Mouse (Mus musculus): ENCODE results near the gene Abcd1. TPM values are rescaled to one million over a fixed set of nuclear protein-coding genes. Genes with fewer than 3 reads are reported as not detected.

Abcd1 gene
- polyA plus RNA-seq, 1 experiment from 2014 or later, result 12.3 TPM

- H3K9ac ChIP-seq (ENCODE audit: low read depth, low read length), result no peak overlapping the region
- H3K4me1 ChIP-seq (replicated peaks; ENCODE audit: insufficient read depth, low read length), result no peaks in the 10 kb centered on the region
- TF ChIP-seq CTCF (IDR thresholded peaks at IDR 0.05; ENCODE audit: low read depth), result no peak
- no peak for ATAC-seq (replicated peaks; ENCODE audit: low FRiP score, low read depth)
- 90% methylated on average over 4 of the region's 4 CpGs for WGBS
- H3K4me2 ChIP-seq (ENCODE audit: low read length), result no peak overlapping the region
- no peaks in the 10 kb centered on the region for H3K9me3 ChIP-seq (replicated peaks; ENCODE audit: low read length)
- no peak for DNase-seq (ENCODE audit: low spot score)
- H3K36me3 ChIP-seq (ENCODE audit: insufficient read depth, low read length), result no peaks in the 10 kb centered on the region
- H3K27me3 ChIP-seq (ENCODE audit: insufficient read depth, low read length), result no peaks in the 10 kb centered on the region
- no peak overlapping the region for H3K27ac ChIP-seq
- no peak overlapping the region for H3K4me3 ChIP-seq (replicated peaks; ENCODE audit: low read depth, low read length)
These were observed 39.7 kb upstream of the Abcd1 start for GRCm38 (mm10) chrX:73676668-73677067.

DNA sequence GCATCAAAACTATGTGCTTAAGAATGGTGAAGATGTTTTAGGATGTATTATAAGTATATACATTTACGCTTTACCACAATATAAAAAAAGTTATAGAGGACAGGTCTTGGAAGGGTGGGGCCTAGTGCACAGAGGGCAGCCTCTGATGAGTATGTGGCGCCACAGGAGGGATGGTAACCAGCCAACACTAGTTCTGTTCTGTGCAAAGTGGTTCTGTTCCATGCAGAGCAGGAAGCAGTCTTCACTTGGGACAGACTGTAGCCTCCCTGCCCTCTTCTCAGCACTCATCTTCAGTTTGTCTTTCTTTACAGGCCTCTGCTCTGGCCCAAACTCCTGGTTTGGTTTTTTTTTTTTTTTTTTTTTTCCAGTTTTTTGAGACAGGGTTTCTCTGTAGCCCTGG is 32.2 kb upstream of the Abcd1 start:
- Histone ChIP-seq H3K4me3 (replicated peaks; ENCODE audit: low read depth, low read length) (no peak overlapping the region), H3K36me3 (ENCODE audit: insufficient read depth, low read length) (0 out of 2 replicates have a peak, but pooled peaks cover 6% of the 10 kb centered on the region), H3K27me3 (ENCODE audit: insufficient read depth, low read length) (no peaks in the 10 kb centered on the region), H3K9ac (ENCODE audit: low read depth, low read length) (no peak overlapping the region), H3K4me1 (replicated peaks; ENCODE audit: insufficient read depth, low read length) (no peaks in the 10 kb centered on the region), H3K27ac (no peak overlapping the region), H3K4me2 (ENCODE audit: low read length) (no peak overlapping the region), H3K9me3 (replicated peaks; ENCODE audit: low read length) (no peaks in the 10 kb centered on the region)
- no peak for DNase-seq (ENCODE audit: low spot score)
- no peak for TF ChIP-seq CTCF (IDR thresholded peaks at IDR 0.05; ENCODE audit: low read depth)
- ATAC-seq (replicated peaks; ENCODE audit: low FRiP score, low read depth), result no peak
- WGBS, result 81% methylated on average over 2 of the region's 2 CpGs

GRCm38 (mm10) chrX:73684978-73685377 is 31.4 kb upstream of the Abcd1 start:
- no peak for TF ChIP-seq CTCF (IDR thresholded peaks at IDR 0.05; ENCODE audit: low read depth)
- H3K27me3 ChIP-seq (ENCODE audit: insufficient read depth, low read length), result no peaks in the 10 kb centered on the region
- H3K36me3 ChIP-seq (ENCODE audit: insufficient read depth, low read length), result 0 out of 2 replicates have a peak, but pooled peaks cover 6% of the 10 kb centered on the region
- no peak overlapping the region for H3K9ac ChIP-seq (ENCODE audit: low read depth, low read length)
- no peak for DNase-seq (ENCODE audit: low spot score)
- H3K4me1 ChIP-seq (replicated peaks; ENCODE audit: insufficient read depth, low read length), result no peaks in the 10 kb centered on the region
- no peak overlapping the region for H3K4me3 ChIP-seq (replicated peaks; ENCODE audit: low read depth, low read length)
- no peak overlapping the region for H3K4me2 ChIP-seq (ENCODE audit: low read length)
- H3K27ac ChIP-seq, result no peak overlapping the region
- ATAC-seq (replicated peaks; ENCODE audit: low FRiP score, low read depth), result peak; percentile 37; the same call in 1 of the 2 replicates
- no peaks in the 10 kb centered on the region for H3K9me3 ChIP-seq (replicated peaks; ENCODE audit: low read length)

- no peaks in the 10 kb centered on the region for H3K27me3 ChIP-seq (ENCODE audit: insufficient read depth, low read length)
- no peaks in the 10 kb centered on the region for H3K4me1 ChIP-seq (replicated peaks; ENCODE audit: insufficient read depth, low read length)
- no peak overlapping the region for H3K9ac ChIP-seq (ENCODE audit: low read depth, low read length)
- no peak overlapping the region for H3K4me2 ChIP-seq (ENCODE audit: low read length)
- ATAC-seq (replicated peaks; ENCODE audit: low FRiP score, low read depth) (0 out of 2 replicates have a peak, but pooled peaks have one; percentile 33), DNase-seq (ENCODE audit: low spot score) (no peak)
- no peaks in the 10 kb centered on the region for H3K9me3 ChIP-seq (replicated peaks; ENCODE audit: low read length)
- no peak overlapping the region for H3K4me3 ChIP-seq (replicated peaks; ENCODE audit: low read depth, low read length)
- H3K27ac ChIP-seq, result no peak overlapping the region
- H3K36me3 ChIP-seq (ENCODE audit: insufficient read depth, low read length), result 0 out of 2 replicates have a peak, but pooled peaks cover 6% of the 10 kb centered on the region
- WGBS, result 45% methylated on average over 3 of the region's 3 CpGs
- TF ChIP-seq CTCF (IDR thresholded peaks at IDR 0.05; ENCODE audit: low read depth), result no peak
These were observed 30.8 kb upstream of the Abcd1 start for GRCm38 (mm10) chrX:73685629-73686028.

DNA sequence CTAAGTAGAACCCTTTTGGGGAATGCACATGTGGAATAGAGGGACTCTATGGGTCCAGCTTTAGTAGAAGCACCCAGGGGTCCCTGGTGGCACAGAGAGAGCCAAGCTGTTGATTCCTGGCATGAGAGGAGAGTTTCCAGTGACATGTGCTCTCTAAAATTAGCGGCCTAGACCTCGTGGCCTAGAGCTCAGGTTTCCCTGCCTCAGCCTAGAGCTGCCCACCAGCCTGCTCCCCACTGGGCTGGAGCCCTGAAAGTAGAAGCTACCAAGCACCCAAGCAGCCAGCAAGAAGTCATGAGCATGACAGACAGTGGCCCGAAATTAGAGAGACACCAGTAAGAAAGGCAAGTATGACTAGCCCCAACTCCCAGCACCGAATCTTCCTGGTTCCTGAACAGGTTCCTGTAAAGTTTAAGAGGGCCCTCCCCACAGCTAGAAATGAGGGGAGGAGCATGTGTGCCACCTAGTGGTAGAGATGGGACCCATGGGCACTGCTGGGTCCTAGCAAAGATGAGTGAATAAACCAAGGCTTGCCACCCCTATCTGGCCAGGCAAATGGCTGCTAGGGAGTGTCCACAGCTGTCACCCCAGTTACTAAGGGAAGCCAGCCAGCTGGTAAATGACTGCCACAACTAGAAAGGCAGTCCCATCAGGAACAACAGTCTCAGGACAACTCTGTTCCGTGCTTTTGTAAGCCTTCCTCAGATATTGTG is 25.3 kb upstream of the Abcd1 start:
- ATAC-seq (replicated peaks; ENCODE audit: low FRiP score, low read depth) (no peak; the same call in 1 of the 2 replicates), DNase-seq (ENCODE audit: low spot score) (peak; percentile 60)
- no peak overlapping the region for H3K9ac ChIP-seq (ENCODE audit: low read depth, low read length)
- no peaks in the 10 kb centered on the region for H3K9me3 ChIP-seq (replicated peaks; ENCODE audit: low read length)
- no peak overlapping the region for H3K4me2 ChIP-seq (ENCODE audit: low read length)
- no peaks in the 10 kb centered on the region for H3K27me3 ChIP-seq (ENCODE audit: insufficient read depth, low read length)
- 65% methylated on average over 5 of the region's 5 CpGs for WGBS
- no peak overlapping the region for H3K27ac ChIP-seq
- peak; percentile 74 for TF ChIP-seq CTCF (IDR thresholded peaks at IDR 0.05; ENCODE audit: low read depth)
- no peaks in the 10 kb centered on the region for H3K4me1 ChIP-seq (replicated peaks; ENCODE audit: insufficient read depth, low read length)
- no peak overlapping the region for H3K4me3 ChIP-seq (replicated peaks; ENCODE audit: low read depth, low read length)
- 0 out of 2 replicates have a peak, but pooled peaks cover 6% of the 10 kb centered on the region for H3K36me3 ChIP-seq (ENCODE audit: insufficient read depth, low read length)

- no peak for DNase-seq (ENCODE audit: low spot score)
- no peaks in the 10 kb centered on the region for H3K36me3 ChIP-seq (ENCODE audit: insufficient read depth, low read length)
- ATAC-seq (replicated peaks; ENCODE audit: low FRiP score, low read depth), result no peak
These were observed 15.9 kb upstream of the Abcd1 start for GRCm38 (mm10) chrX:73700472-73700871.

More at GRCm38 (mm10) chrX:73700472-73700871, 15.9 kb upstream of the Abcd1 start:
- H3K27me3 ChIP-seq (ENCODE audit: insufficient read depth, low read length), result no peaks in the 10 kb centered on the region
- no peak overlapping the region for H3K27ac ChIP-seq
- H3K9me3 ChIP-seq (replicated peaks; ENCODE audit: low read length), result no peaks in the 10 kb centered on the region
- 67% methylated on average over 1 of the region's 1 CpGs for WGBS
- no peak overlapping the region for H3K4me3 ChIP-seq (replicated peaks; ENCODE audit: low read depth, low read length)
- H3K9ac ChIP-seq (ENCODE audit: low read depth, low read length), result no peak overlapping the region
- H3K4me1 ChIP-seq (replicated peaks; ENCODE audit: insufficient read depth, low read length), result no peaks in the 10 kb centered on the region
- TF ChIP-seq CTCF (IDR thresholded peaks at IDR 0.05; ENCODE audit: low read depth), result peak; percentile 56
- no peak overlapping the region for H3K4me2 ChIP-seq (ENCODE audit: low read length)

Data from kidney, postnatal 0 days (tissue).